Mouse (Mus musculus): Measurements from ENCODE around the gene Msmo1. TPM values are rescaled to one million over a fixed set of nuclear protein-coding genes. Genes with fewer than 3 reads are reported as not detected.

Msmo1 gene
- polyA plus RNA-seq, 1 experiment from 2014 or later: 208 TPM

DNA sequence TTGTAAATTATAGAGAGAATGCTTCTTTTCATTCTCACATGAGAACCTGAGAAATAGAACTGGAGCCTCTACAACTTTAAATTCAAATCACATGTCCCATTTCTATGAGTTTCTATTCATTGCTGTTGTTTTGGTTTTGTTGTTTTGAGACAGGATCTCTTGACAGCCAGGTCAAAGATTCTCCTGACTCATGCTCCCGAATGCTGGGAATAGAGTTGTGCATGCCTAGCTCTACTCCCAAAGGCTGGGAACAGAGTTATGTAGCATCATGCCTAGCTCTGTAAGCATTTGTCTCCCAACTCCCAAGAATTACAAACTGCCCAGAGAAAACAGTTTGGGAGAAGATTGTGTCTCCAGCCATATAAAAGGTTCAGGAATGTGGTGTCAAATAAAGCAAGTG, 29.2 kb upstream of the Msmo1 start:
- no peak overlapping the region for H3K4me3 ChIP-seq (ENCODE audit: low read depth, low read length)
- no peaks in the 10 kb centered on the region for H3K9me3 ChIP-seq (ENCODE audit: control insufficient read depth, low read length)
- H3K27ac ChIP-seq (ENCODE audit: low read depth, low read length): no peak overlapping the region
- WGBS: 91% methylated on average over 1 of the region's 1 CpGs
- ATAC-seq (replicated peaks; ENCODE audit: low FRiP score): no peak
- DNase-seq (ENCODE audit: low spot score): no peak
- H3K4me1 ChIP-seq (replicated peaks; ENCODE audit: control insufficient read depth, insufficient read depth, low read length): no peaks in the 10 kb centered on the region
- H3K27me3 ChIP-seq (ENCODE audit: control insufficient read depth, insufficient read depth, low read length): no peaks in the 10 kb centered on the region
- no peak overlapping the region for H3K4me2 ChIP-seq (ENCODE audit: low read depth, low read length, severe bottlenecking)
- H3K36me3 ChIP-seq (ENCODE audit: control insufficient read depth, insufficient read depth, low read length): 0 out of 2 replicates have a peak, but pooled peaks cover 2% of the 10 kb centered on the region
- H3K9ac ChIP-seq (ENCODE audit: low read length): no peak overlapping the region

- H3K36me3 ChIP-seq (ENCODE audit: control insufficient read depth, insufficient read depth, low read length): 0 out of 2 replicates have a peak, but pooled peaks cover 3% of the 10 kb centered on the region
- no peak overlapping the region for H3K4me2 ChIP-seq (ENCODE audit: low read depth, low read length, severe bottlenecking)
- no peak overlapping the region for H3K9ac ChIP-seq (ENCODE audit: low read length)
- no peak overlapping the region for H3K27ac ChIP-seq (ENCODE audit: low read depth, low read length)
- no peaks in the 10 kb centered on the region for H3K9me3 ChIP-seq (ENCODE audit: control insufficient read depth, low read length)
- DNase-seq (ENCODE audit: low spot score) (no peak), ATAC-seq (replicated peaks; ENCODE audit: low FRiP score) (no peak)
- WGBS: 91% methylated on average over 8 of the region's 8 CpGs
- no peaks in the 10 kb centered on the region for H3K27me3 ChIP-seq (ENCODE audit: control insufficient read depth, insufficient read depth, low read length)
- H3K4me3 ChIP-seq (ENCODE audit: low read depth, low read length): no peak overlapping the region
- H3K4me1 ChIP-seq (replicated peaks; ENCODE audit: control insufficient read depth, insufficient read depth, low read length): no peaks in the 10 kb centered on the region
Observed at GRCm38 (mm10) chr8:64761430-64761829, 27.8 kb upstream of the Msmo1 start.

DNA sequence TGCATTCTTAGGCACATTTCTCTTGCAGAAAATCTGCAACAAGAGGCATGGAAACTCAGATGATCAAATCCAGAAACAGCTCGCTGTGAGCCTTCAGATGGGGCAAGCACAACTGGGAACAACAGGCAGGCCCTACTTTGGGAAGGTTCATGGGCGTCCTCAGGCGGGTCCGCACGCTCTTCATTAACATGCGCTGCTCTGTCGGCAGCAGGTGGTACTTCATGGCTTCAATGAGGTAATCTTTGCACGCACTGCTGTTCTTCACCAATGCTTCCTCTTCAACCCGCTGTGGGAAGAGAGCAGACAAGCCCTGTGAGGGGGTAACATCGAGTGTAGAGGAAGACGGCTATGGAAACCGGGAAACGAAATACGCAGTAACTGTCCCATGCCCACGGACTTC, 24.4 kb upstream of the Msmo1 start:
- 0 out of 2 replicates have a peak, but pooled peaks cover 3% of the 10 kb centered on the region for H3K36me3 ChIP-seq (ENCODE audit: control insufficient read depth, insufficient read depth, low read length)

DNA sequence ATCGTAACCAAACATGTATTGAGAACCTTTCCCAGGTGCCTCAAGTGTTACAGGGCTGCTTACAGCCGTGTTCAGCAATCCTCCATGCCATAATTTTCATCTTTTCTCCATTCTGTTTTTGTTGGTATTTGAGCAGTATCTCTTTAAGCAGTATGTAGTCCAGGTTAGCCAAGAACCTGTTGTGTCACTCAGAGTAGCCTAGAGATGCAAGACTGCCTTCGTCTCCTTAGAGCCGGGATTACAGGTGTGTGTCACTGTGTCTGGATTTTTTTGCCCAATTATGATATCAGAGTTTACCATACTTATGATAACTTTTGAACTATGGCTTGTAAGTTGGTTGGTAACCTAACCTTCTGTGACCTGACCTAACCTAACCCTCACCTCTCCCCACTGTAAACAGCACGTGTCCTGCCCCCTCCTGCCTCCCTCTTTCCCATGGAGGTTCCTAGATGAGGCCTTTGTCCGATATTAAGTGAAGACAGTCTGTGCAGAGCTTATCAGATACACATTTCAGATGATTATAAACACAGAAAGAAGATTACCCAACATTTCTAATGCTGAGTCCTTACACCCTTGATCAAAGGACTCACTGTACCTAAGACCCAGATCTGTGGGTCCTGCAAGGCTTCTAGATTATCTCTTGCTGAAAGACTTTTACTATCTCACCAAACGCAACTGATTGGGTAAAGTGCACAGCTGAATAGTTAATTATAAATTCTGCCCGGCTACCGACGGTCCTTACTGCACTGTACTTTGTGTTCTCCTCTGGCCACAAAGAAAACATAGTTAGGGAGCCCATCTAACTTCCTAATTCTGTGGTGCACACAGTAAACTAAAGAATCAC, 12.8 kb upstream of the Msmo1 start:
- H3K9ac ChIP-seq (ENCODE audit: low read length): no peak overlapping the region
- H3K4me3 ChIP-seq (ENCODE audit: low read depth, low read length): no peak overlapping the region
- no peak for ATAC-seq (replicated peaks; ENCODE audit: low FRiP score)
- peaks cover 3% of the 10 kb centered on the region; the same call in 1 of the 2 replicates for H3K36me3 ChIP-seq (ENCODE audit: control insufficient read depth, insufficient read depth, low read length)
- 91% methylated on average over 10 of the region's 10 CpGs for WGBS
- H3K27ac ChIP-seq (ENCODE audit: low read depth, low read length): no peak overlapping the region
- no peaks in the 10 kb centered on the region for H3K4me1 ChIP-seq (replicated peaks; ENCODE audit: control insufficient read depth, insufficient read depth, low read length)
- H3K9me3 ChIP-seq (ENCODE audit: control insufficient read depth, low read length): no peaks in the 10 kb centered on the region
- no peaks in the 10 kb centered on the region for H3K27me3 ChIP-seq (ENCODE audit: control insufficient read depth, insufficient read depth, low read length)
- no peak overlapping the region for H3K4me2 ChIP-seq (ENCODE audit: low read depth, low read length, severe bottlenecking)
- no peak for DNase-seq (ENCODE audit: low spot score)

More for the DNA sequence above, 24.4 kb upstream of the Msmo1 start:
- H3K9me3 ChIP-seq (ENCODE audit: control insufficient read depth, low read length): no peaks in the 10 kb centered on the region
- H3K27me3 ChIP-seq (ENCODE audit: control insufficient read depth, insufficient read depth, low read length): no peaks in the 10 kb centered on the region
- H3K4me1 ChIP-seq (replicated peaks; ENCODE audit: control insufficient read depth, insufficient read depth, low read length): no peaks in the 10 kb centered on the region
- H3K9ac ChIP-seq (ENCODE audit: low read length): no peak overlapping the region
- DNase-seq (ENCODE audit: low spot score): no peak
- H3K4me3 ChIP-seq (ENCODE audit: low read depth, low read length): no peak overlapping the region
- ATAC-seq (replicated peaks; ENCODE audit: low FRiP score): no peak
- H3K4me2 ChIP-seq (ENCODE audit: low read depth, low read length, severe bottlenecking): no peak overlapping the region
- no peak overlapping the region for H3K27ac ChIP-seq (ENCODE audit: low read depth, low read length)
- WGBS: 95% methylated on average over 15 of the region's 15 CpGs

DNA sequence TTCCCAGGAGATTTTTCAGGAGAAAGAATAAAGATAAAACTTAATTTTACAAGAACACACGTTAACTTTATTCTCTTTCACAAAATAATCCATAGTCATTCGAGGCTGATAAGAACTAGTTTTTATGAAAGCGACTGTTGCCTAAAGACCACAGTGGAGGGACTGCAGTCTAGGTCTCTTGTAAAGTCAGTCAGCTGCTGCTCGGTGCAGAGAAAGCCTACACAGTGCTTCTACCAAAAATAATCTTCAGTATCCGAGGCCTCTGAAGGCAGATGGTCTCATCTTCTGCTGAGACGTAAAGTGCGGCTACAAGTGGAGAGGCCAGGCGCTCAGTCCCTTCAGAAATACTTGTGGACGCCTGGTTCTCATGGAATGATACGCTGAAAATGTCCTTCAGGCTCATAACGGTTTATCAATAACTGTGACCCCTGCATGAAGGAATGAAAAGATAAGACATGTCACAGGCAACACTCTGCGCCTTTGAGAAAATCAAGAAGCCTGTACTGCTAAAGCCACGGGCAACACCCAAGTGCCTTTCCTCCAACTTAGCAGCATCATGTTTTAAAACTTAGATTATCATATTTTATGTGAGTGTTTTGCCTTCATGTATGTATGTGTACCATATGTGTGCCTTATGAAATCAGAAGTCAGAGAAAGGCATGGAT, 7.1 kb upstream of the Msmo1 start:
- DNase-seq (ENCODE audit: low spot score) (no peak), ATAC-seq (replicated peaks; ENCODE audit: low FRiP score) (no peak)
- Histone ChIP-seq H3K36me3 (ENCODE audit: control insufficient read depth, insufficient read depth, low read length) (no peaks in the 10 kb centered on the region), H3K27me3 (ENCODE audit: control insufficient read depth, insufficient read depth, low read length) (no peaks in the 10 kb centered on the region), H3K9ac (ENCODE audit: low read length) (no peak overlapping the region), H3K4me1 (replicated peaks; ENCODE audit: control insufficient read depth, insufficient read depth, low read length) (no peaks in the 10 kb centered on the region), H3K27ac (ENCODE audit: low read depth, low read length) (no peak overlapping the region), H3K4me2 (ENCODE audit: low read depth, low read length, severe bottlenecking) (no peak overlapping the region), H3K4me3 (ENCODE audit: low read depth, low read length) (no peak overlapping the region), H3K9me3 (ENCODE audit: control insufficient read depth, low read length) (no peaks in the 10 kb centered on the region)
- WGBS: 91% methylated on average over 13 of the region's 13 CpGs

DNA sequence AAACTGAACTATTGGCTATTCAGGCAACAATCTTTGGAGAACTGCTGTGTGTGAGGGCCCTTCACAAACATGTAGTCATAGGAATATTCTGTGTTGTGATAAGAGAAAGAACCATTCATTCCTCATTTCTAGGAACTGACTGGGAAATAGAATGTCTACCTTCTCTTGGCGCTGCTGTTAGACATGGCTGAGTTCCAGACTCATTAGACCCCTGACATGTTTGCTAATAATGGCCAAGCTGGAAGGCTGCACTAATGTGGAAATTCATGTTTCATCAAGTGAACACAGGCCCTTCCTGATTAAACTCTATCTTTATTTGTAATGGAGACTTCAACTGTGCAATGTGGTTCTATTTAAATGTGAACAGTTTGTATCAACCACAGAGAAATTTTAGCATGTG, 5.3 kb upstream of the Msmo1 start:
- no peaks in the 10 kb centered on the region for H3K4me1 ChIP-seq (replicated peaks; ENCODE audit: control insufficient read depth, insufficient read depth, low read length)
- H3K4me3 ChIP-seq (ENCODE audit: low read depth, low read length): no peak overlapping the region
- H3K27ac ChIP-seq (ENCODE audit: low read depth, low read length): no peak overlapping the region
- no peaks in the 10 kb centered on the region for H3K36me3 ChIP-seq (ENCODE audit: control insufficient read depth, insufficient read depth, low read length)
- DNase-seq (ENCODE audit: low spot score) (no peak), ATAC-seq (replicated peaks; ENCODE audit: low FRiP score) (no peak)
- 96% methylated on average over 1 of the region's 1 CpGs for WGBS
- H3K9ac ChIP-seq (ENCODE audit: low read length): no peak overlapping the region
- no peak overlapping the region for H3K4me2 ChIP-seq (ENCODE audit: low read depth, low read length, severe bottlenecking)
- H3K9me3 ChIP-seq (ENCODE audit: control insufficient read depth, low read length): no peaks in the 10 kb centered on the region
- no peaks in the 10 kb centered on the region for H3K27me3 ChIP-seq (ENCODE audit: control insufficient read depth, insufficient read depth, low read length)

- Histone ChIP-seq H3K4me2 (ENCODE audit: low read depth, low read length, severe bottlenecking) (no peak overlapping the region), H3K27ac (ENCODE audit: low read depth, low read length) (no peak overlapping the region), H3K27me3 (ENCODE audit: control insufficient read depth, insufficient read depth, low read length) (no peaks in the 10 kb centered on the region), H3K9ac (ENCODE audit: low read length) (no peak overlapping the region), H3K9me3 (ENCODE audit: control insufficient read depth, low read length) (no peaks in the 10 kb centered on the region), H3K4me1 (replicated peaks; ENCODE audit: control insufficient read depth, insufficient read depth, low read length) (0 out of 2 replicates have a peak, but pooled peaks cover 2% of the 10 kb centered on the region), H3K4me3 (ENCODE audit: low read depth, low read length) (no peak overlapping the region), H3K36me3 (ENCODE audit: control insufficient read depth, insufficient read depth, low read length) (no peaks in the 10 kb centered on the region)
- DNase-seq (ENCODE audit: low spot score): no peak
- ATAC-seq (replicated peaks; ENCODE audit: low FRiP score): no peak
- WGBS: 85% methylated on average over 3 of the region's 3 CpGs
Observed at GRCm38 (mm10) chr8:64736767-64737323, 3.3 kb upstream of the Msmo1 start.

- Histone ChIP-seq H3K9me3 (ENCODE audit: control insufficient read depth, low read length) (no peaks in the 10 kb centered on the region), H3K4me1 (replicated peaks; ENCODE audit: control insufficient read depth, insufficient read depth, low read length) (0 out of 2 replicates have a peak, but pooled peaks cover 2% of the 10 kb centered on the region), H3K27me3 (ENCODE audit: control insufficient read depth, insufficient read depth, low read length) (no peaks in the 10 kb centered on the region), H3K4me2 (ENCODE audit: low read depth, low read length, severe bottlenecking) (no peak overlapping the region), H3K36me3 (ENCODE audit: control insufficient read depth, insufficient read depth, low read length) (peaks cover 6% of the 10 kb centered on the region; the same call in 1 of the 2 replicates), H3K4me3 (ENCODE audit: low read depth, low read length) (no peak overlapping the region), H3K27ac (ENCODE audit: low read depth, low read length) (no peak overlapping the region), H3K9ac (ENCODE audit: low read length) (no peak overlapping the region)
- 92% methylated on average over 8 of the region's 8 CpGs for WGBS
- no peak for ATAC-seq (replicated peaks; ENCODE audit: low FRiP score)
- DNase-seq (ENCODE audit: low spot score): no peak
Observed at GRCm38 (mm10) chr8:64735161-64735560, 1.6 kb upstream of the Msmo1 start.
